Mouse (Mus musculus) ZHBTc4 (cell line): ENCODE results near the gene Zbtb8b.
"Not testable (repeated sequence)": the region's sequence is repeated elsewhere in the genome, so short reads cannot be mapped to it uniquely, and the experiment has no call there.

Experiments
- DNase-seq: peaks from one replicate; pipeline ENCODE4 v3.0.0-alpha.2; 2011; ENCODE audit warnings: low read depth, low spot score

Zbtb8b gene

DNA sequence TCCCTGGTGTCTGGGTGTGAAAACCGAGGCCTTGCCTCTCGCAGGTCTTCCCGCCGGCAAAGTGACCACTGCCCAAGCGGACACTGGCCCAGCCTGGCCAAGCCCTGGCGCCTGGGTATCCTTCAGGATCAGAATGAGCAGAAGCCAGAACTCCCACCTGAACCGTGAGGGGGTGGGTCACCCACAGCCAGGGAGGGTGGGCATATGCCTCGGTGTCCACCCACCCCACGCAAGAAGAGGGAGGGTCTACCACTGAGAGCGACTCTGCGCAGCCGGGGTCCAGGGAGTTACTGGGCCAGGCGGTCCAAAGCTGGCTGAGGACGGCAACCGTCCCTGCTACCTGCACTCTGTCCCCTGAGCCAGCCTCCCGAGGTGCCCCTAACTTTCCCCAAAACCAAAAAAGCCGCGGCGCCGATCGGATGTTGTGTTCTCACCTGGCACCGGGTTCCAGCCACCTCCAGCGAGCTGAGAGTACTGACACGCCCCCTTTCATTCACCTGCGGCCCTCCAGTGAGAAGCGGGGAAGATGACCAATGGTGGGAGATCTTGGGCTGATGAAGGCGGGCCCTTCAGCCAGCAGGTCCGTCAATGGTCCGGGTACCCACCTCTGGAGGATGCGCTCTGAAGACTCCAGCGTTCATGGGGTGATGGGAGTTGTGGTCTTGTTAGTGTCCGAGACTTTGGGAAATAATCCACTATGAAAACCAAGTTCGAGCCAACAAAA, at the start of gene Zbtb8b:
Zbtb8b (minus strand) TSS at position 514 of the 724 bp plus-strand sequence.
- DNase-seq = peak; percentile 94

GRCm38 (mm10) chr4:129481090-129481489, 40.4 kb upstream of the Zbtb8b start:
- DNase-seq = no peak

- DNase-seq = no peak
These were observed 39.2 kb upstream of the Zbtb8b start for GRCm38 (mm10) chr4:129479863-129480262.

GRCm38 (mm10) chr4:129476047-129476446, 35.4 kb upstream of the Zbtb8b start:
- DNase-seq = peak; percentile 55

GRCm38 (mm10) chr4:129464286-129464815, 23.7 kb upstream of the Zbtb8b start:
- DNase-seq = peak; percentile 51

- DNase-seq = no peak
These were observed 22.7 kb upstream of the Zbtb8b start for GRCm38 (mm10) chr4:129463097-129464059.

DNA sequence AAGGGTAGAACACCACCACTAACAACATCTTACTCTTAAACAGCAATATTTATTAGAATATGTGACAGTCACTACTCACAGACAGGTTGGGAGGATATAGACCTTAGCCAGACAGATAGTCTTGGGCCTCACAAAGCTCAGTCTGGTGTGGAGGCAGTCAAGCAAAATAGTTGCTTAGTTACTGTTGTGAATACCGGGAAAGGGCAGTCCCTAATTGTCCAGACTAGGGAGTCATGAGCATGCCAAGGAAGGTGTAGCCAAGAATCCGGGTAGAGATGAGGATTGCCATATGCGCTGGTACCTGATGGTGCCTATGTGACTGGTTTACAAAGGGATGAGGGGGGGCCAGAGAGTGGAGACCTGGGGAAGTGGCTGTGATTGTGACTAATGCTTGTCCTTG, 21.5 kb upstream of the Zbtb8b start:
- DNase-seq = no peak

DNA sequence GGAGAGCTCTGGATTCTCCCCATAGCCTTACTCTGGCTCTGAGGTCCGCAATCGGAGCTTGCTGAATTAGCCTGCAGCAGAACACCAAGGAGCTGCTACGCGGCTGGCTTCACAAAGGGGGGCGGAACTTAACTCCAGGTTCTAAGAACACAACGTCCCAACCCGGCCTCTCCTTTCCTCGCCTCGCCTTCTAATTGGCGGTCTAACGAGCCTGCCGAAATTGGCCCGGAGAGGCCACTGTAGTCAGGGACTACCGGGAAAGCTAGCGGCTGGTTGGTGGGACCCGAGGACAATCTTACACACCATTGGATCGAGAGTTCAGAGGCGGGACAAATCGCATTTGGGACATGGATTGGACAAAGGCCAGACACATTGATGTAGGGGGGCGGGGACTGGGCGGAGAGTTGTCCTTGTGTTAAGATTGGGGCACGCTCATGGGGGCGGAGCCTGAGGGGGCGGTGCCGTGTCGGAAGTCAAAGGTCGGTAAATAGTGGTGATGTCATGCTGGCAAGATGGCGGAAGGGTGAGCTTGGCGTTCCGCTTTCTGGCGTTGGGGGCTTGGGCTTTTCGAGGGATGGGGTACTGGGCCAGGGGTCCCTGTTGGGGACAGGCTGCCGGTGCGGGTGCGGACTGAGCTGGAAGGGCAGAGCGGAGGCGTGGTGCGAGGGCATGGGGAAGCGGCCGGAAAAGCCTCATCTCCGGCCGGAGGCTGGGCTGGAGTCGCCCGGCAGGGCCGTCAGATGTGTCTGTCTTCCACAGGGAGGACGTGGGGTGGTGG, 20.7 kb upstream of the Zbtb8b start, which contains the start of gene Bsdc1:
Bsdc1 (plus strand) TSS at position 399 of the 778 bp plus-strand sequence.
- peak; percentile 100 for DNase-seq

- no peak for DNase-seq
These were observed 20.2 kb upstream of the Zbtb8b start for GRCm38 (mm10) chr4:129460827-129461182.

DNA sequence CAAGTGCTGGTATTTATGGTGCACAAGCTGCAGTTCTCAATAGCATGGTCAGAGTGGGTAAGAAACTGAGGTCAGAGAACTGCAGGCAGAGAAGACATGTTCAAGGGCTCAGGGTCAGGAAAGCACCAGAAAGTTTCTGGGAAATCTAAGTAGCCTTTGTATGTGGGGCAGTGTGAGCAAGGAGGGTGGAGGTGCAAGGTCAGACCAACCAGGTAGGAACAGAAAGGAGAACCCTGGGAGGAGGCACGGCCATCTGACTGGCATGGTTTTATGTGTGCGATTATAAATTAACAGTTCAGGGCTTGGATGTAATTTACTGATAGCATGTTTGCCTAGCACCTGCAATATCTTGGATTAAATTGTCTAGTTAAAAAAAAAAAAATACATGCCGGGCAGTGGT, 19.1 kb upstream of the Zbtb8b start:
- no peak for DNase-seq

GRCm38 (mm10) chr4:129457311-129457710, 16.7 kb upstream of the Zbtb8b start:
- DNase-seq = not testable (repeated sequence)

DNA sequence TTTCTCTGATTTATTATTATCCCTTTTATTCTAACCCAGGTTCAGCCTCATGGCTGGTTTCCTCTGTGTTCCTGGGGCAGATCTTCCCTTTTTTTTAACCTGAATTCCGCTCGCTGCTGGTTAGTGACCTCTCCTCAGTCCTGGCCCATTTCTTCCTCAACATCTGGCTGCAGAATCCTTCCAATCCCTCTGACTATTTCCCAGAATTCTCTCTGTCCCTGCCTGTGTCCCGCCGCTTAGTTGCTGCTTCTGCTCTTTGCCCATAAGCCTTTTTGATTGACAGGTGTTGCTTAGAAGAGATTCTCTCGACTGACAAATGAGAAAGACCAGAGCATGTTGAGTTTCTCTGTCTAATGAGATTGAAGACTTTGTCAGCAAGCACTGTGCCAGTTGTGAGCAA, 15.5 kb upstream of the Zbtb8b start:
- no peak for DNase-seq

DNA sequence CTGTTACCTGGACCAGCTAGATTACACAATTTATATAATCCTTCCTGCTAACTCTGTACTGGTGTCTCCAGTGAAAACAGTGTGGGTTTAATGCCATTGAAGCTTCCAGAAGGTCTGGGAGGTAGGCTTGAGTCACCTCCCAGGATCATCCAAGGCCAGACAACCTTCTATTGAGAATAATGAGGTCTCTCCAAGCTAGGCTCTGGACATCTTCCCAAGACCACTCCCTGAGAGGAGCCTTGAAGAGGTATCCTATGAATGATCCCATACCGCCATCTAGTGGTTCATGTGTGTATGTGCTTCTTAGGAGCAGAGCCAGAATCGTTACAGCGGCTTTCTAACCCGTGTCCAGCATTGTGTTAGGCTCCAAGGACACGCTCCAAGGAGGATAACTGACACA, 14.6 kb upstream of the Zbtb8b start:
- peak; percentile 92 for DNase-seq

DNA sequence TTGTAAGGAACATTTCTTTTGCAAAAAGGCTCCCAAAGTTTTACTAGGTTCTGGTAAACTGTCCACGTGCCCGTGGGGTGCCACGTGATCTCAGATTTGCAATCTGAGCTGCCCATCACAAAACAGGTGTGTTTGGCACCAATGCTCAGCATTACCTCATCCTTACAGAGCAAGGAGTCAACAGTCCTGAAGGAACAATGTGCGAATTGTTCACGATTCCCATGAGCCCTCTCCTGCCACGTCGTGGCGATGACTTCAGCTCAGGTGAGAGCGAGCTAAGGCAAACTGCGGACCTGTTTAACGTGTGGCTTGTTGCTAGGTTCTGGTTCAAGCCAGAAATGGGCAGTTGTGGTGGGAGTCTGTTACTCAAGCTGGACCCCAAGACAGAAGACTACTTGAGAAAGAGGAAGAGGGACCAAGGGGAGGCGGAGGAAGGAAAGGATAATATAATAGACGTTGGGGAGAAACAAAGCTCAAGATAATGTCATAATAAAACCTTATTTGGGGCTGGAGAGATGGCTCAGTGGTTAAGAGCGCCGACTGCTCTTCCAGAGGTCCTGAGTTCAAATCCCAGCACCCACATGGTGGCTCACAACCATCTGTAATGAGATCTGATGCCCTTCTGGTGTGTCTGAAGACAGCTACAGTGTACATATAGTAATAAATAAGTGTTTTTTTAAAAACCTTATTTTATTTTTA, 11.0 kb upstream of the Zbtb8b start:
- peak; percentile 39 for DNase-seq

GRCm38 (mm10) chr4:129450851-129451250, 10.2 kb upstream of the Zbtb8b start:
- peak; percentile 39 for DNase-seq

DNA sequence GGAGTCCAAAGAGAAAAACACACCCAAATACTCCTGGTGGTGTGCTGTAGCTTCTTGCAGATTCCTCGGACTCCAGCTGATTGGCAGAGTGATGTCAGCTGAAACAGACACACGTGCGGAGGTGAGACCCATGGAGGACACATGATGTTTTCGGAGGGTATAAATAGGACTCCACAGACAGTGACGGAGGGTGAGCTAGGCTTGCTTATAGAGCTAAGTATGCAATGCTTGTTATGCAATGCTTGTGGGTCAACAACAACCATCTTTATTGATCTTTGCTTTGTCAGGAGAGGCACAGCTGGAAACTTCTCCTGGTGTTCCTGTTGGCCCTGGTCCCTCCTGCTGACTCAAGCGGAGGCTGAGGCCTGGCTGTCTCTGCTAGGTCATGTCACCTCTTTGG, 8.1 kb upstream of the Zbtb8b start:
- DNase-seq = no peak

DNA sequence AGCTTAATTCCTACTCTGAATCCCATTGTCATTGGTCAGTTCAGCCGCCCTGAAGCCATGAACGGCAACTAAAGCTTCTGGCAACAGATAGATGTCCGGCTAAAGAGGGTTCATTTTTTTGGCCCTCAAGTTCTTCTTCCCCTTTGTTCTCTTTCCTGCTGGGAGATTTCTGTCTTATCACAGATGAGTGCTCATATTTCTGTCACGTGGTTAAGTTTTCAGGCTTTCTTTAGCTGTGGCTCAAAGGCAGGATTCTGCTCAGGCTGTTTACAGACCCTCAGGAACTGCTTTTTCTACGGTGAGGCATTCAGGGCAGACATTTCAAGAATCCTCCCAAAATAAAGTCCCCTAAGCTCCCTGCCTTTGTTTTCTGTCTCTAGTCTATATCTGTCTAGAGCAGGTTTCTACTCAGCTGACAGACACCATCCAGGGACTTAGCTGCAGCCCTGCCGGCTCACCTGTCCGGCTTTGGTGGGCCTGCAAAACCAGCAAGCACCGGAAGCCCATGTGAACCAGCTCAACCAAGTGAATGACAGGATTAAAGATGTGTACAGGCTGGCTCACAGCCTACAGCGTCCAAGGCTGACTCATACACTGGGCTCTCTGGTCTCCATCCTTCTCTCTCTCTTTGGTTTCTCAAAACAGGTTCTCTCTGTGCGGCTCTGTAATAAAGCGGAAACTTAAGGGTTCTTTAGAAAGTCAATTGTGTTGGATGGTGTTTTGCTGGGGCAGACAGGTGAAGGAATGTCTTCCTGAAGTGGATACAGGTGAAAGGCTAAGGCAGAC, 7.3 kb upstream of the Zbtb8b start:
- no peak for DNase-seq

DNA sequence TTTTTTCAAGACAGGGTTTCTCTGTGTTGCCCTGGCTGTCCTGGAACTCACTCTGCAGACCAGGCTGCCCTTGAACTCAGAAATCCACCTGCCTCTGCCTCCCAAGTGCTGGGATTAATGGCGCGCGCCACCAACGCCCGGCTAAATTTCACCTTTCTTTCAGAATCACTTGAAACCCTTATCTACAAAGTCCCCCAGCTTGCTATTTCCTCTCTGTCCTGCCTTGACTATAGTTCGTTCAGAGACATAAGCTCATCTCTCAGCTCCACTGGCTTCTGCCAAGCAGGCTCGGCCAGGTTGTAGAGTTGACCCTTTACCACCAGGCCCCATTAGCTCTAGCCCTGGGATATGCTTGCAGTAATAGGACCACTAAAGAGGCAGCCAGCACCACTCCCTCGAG, 6.7 kb upstream of the Zbtb8b start:
- no peak for DNase-seq

DNA sequence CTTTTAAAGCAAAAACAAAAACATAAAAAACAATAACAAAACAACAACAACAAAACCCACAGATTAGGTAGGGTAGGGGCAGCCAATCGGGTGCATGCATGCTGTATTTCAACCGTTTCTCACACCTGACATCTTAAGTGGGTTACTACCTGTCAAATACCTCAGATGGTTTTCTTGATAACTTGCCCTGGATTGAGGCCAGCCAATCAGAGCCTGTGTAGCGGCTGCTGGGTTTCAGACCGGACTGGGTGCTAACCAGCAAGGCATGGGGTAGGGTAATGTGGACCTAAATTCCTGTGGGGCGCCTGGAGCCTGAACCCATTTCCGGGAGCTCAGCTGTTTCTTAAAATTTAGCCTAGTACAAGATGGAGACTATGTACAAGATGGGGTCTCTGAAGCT, 492 bp upstream of the Zbtb8b start:
- no peak for DNase-seq

DNA sequence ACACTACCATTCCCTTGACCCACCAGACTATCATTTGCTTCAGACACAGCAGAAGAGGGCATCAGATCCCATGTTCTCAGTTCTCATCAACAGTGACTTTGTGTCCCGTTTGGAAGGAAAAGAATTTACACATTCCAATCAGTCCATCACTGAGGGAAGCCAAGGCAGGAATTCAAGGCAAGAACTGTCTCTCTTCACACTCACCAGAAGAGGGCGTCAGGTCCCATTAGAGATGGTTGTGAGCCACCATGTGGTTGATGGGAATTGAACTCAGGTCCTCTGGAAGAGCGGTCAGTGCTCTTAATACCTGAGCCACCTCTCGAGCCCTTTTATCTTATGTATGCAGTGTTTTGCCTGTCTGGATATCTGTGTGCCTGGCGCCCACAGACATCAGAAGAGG, 22.3 kb downstream of the Zbtb8b start:
- peak; percentile 64 for DNase-seq
